Mouse (Mus musculus): ENCODE data around the gene Trak1.
A peak's percentile ranks its signal among the peaks of the same experiment; 100 is the strongest.
"Not testable (repeated sequence)": the region's sequence is repeated elsewhere in the genome, so short reads cannot be mapped to it uniquely, and the experiment has no call there.

The Trak1 gene

DNA sequence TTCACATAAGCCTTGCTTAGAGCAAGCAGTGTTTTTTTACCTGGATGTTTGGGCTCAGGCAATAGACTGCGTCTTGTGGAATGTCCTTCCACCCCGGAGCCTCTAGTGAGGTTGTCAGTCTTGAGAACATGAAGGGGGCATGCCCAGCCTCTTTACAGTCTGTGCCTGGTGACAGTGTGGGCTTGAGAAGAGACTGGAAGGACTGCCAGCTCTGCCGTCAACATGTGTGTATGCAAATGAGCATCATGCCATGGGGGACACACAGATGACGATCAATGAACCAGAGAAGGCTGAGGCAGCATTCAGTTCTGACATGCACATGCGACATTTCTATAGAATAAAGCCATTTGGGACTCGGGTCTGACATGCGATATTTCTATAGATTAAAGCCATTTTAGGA lies 132.3 kb downstream of the Trak1 start:
- DNase-seq (ENCODE audit: low read depth, low spot score), result no peak

DNA sequence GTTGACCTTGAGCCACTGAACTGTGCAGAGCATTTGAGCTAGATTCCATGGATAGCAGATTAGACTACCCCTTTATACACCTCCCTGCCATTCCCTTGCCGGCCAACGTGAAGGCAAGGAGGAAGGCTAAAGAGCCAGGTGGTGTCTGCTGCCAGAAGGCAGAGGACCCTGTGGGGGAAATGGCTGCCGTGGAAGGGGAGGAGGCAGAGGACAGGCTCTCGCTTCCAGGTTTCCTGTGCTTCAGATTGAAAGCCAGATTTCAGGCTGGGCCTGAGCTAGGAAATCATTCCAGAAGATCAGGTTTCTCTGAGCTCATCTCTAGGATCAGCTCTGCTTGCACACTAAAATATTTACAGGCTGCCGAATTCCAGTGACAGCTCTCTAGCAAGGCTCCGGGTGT lies 133.1 kb downstream of the Trak1 start:
- DNase-seq (ENCODE audit: low read depth, low spot score), result no peak

DNA sequence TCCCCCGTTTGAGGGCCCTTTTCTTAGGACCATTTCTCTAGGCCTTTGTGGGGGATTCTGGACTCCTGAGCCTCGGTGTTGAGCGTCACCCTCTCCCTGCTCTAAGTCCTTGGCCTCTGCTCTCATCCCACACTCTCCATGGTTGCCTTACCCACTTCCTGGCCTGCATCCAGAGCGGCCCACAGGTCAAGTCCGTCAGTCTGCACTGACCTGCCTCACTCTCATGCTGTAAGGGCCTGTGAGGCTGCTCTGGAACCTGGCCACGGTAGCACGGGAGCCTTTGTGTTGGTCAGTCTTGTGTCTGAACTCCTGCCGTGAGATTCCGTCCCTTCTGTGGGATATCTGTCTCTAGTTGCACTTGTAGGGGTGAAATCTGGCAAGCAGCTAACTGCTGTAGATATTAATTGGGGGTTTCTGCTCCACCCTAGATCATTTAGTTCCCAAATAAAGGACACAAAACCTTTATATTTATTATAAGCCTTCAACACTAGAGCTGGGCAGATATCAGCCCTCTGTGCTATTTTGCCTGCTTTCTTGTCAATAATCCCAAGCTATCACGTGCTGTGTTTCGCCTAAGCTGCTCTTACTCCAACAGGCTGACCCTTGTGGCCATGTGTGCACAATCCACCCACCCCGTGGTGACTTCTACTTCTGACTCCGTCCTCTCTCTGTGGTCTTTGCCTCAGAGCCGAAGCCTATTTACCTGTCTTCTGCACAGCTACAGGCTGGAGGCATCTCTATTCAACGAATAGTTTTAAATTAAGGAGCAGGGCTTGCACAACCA lies 136.6 kb downstream of the Trak1 start:
- DNase-seq (ENCODE audit: low read depth, low spot score), result no peak

DNA sequence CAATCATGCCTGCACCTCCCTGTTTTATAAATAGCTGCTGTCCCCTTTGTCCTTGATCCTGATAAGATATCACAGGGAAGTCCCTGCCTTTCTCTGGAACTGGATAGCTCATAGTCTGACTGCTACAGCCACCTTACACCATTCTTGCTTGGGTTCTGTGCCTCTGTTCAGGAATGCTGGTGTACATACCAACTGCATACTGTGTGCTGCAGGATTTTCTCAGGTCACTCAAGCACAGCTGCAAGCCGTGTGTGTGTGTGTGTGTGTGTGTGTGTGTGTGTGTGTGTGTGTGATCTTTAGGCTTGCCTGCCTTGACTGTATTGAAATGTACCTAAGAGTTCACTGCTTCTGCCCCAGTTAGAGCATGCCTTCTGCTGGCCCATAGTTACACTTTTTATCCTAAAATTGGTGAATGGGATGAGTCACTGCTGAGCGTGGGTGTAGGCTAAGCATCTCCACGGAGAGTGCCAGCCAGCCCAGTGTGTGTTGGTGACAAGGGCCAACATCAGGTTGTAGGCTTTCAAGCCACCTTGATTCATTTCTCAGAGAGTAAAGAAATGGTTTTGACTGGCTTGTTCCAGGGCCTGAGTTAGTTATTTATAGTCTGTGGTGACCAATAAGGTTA lies 138.1 kb downstream of the Trak1 start:
- DNase-seq (ENCODE audit: low read depth, low spot score), result no peak

DNA sequence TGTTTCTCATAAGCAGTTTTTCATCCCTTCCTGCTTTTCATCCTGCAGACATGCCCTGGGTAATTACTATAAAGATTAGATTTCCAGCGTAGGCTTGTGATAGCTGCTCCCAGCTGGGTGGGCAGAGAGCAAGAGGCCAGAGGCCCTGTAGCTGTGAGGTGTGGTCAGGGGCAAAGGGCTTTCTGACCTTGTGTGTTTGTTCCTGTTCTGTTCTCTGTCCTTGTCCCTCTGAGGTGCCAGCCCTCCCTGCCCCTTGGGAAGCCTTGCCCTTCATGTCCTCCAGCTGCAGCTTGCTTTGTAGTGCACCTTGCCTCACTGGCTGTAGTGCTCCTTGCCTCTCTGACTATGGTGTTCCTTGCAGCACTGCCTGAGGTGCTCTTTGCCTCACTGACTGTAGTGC lies 139.2 kb downstream of the Trak1 start:
- no peak for DNase-seq (ENCODE audit: low read depth, low spot score)

DNA sequence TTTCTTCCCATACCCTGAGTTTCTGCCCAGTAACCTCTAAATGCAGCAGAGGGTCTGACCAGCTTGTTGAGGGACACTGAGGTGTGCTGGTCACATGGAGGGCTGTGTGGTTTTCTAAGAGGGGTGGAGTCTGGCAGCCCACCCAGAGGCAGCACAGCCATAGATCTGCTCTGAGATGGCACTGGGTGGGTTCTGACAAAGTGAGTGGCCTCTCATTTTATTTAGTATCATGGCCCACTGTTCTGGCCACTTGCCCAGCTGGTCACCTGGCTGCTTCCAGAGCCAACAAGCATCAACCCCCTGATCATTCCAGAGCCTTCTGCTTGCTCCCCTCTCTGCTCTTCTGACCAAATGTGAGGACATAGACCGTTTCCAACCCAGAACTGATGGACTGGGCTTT lies 144.8 kb downstream of the Trak1 start:
- no peak for DNase-seq (ENCODE audit: low read depth, low spot score)

DNA sequence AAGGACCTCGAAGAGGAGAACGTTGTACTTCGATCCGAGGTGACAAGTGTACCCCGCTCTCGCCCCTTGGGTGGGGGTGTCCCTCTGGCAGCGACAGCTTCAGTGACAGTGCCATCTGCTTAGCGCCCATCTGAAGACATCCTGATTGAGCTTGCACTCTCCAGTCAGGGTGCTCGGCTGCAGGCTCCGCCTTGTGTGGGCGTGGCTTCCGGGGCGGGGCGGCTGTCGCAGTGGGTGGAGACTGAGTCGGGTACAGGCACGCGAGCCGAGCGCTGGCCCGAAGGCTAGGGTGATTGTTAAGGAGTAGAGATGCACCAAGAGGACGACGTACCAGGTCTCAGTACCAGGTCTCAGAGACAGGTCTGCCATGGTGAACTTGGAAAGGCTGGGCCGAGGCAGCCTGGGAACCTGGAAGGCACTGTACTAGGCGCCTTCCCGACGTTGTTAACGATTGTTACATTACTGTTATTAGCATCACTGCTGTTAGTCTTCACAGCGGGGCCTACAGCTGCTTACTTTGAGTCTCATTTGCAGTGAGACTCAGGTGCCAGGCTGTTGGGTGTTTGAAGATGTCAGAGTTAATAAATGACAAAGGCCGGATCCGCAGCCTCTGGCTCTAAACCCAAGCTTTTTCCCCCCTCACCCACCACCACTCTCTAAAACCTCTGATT lies 146.5 kb downstream of the Trak1 start:
- peak; percentile 61 for DNase-seq (ENCODE audit: low read depth, low spot score)

DNA sequence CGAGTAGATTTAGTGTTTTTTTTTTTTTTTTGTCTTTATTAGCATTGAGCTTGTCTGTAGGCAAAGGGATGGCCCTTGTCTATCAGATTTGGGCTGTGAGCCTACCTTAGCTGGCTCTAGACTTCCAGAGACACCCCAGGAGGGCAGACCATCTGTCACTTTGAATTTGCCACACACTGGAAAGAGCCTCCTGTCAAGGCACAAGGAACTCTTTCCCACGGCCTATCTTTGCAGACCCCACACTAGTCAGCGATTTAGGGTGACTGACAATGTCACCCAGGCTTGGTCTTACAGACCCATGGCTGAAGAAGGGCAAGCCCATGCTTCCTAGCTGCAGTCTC lies 147.0 kb downstream of the Trak1 start:
- no peak for DNase-seq (ENCODE audit: low read depth, low spot score)

DNA sequence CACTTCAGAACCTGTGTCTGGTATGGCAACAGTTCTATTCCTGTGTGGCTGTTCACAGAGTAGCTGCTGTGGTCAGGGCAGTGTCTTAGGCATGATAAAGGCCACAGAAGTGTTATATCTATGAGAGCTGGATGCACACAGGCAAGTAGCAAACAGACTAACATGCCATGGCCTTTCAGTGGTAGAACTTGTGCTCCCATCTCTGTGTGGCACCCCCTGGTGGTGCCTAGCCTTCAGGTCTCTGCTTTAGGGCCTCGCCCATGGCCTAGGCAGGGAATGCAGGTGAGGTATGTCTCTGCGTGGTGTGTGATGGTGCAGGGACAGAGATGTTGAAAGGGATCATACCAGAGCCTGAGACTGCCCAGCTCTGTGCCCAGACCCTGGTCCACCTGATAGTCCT lies 148.1 kb downstream of the Trak1 start:
- DNase-seq (ENCODE audit: low read depth, low spot score), result peak; percentile 13

DNA sequence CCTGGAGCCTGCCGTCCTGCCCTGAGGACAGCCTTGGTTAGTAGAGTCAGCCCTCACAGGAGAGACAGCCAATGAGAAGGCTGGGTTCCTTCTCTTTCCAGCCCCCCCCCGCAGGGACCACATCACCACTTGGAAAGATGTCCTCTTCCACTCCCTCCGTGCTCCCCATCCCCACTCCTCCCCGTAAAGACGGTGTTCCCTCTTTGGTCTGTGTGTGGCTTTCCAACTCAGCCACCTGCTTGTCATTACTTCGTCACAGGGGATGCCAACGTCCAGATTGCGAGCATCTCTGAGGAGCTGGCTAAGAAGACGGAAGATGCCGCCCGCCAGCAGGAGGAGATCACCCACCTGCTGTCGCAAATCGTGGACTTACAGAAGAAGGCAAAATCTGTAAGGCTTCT lies 149.1 kb downstream of the Trak1 start:
- DNase-seq (ENCODE audit: low read depth, low spot score), result no peak

DNA sequence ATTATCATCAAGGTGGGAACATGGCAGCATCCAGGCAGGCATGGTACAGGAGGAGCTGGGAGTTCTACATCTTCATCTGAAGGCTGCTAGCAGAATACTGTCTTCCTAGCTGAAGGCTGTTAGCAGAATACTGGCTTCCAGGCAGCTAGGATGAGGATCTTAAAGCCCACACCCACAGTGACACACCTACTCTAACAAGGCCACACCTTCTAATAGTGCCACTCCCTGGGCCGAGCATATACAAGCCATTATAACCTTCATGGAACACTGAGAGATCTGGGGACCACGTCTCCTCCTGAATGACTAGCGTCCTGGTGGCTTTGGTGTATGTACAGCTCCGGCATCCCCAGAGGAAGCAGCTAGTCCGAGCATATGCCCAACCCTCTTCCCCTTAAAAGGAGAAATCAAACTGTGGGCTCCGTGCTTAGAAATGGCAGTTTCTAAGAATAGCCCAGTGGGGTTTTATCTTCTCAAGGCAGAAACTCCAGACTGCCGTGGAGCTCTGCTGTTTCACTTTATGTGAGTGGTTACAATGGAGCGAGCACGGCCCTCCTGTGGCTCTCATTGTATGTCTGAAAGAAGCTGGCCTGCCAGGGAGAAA lies 155.1 kb downstream of the Trak1 start:
- DNase-seq (ENCODE audit: low read depth, low spot score), result not testable (repeated sequence)

DNA sequence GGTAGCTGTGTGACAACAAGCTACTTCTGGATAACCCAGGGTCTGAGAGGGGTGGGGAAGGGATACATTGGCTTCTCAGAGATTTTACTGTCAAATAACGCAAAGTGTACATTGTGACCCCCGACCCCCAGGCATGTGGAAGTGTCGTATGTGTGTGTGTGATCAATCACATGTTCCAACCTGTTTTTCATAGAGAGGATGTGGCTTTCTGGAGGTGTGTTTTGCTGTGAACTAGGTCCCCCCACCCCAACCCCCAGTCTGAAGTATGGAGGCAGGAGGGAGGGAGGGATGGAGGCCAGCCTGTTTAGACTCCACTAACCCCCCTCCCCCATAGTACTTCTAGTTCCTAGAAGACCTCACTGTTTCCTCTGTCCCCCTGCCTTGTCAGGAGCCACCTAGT lies 157.6 kb downstream of the Trak1 start:
- no peak for DNase-seq (ENCODE audit: low read depth, low spot score)

DNA sequence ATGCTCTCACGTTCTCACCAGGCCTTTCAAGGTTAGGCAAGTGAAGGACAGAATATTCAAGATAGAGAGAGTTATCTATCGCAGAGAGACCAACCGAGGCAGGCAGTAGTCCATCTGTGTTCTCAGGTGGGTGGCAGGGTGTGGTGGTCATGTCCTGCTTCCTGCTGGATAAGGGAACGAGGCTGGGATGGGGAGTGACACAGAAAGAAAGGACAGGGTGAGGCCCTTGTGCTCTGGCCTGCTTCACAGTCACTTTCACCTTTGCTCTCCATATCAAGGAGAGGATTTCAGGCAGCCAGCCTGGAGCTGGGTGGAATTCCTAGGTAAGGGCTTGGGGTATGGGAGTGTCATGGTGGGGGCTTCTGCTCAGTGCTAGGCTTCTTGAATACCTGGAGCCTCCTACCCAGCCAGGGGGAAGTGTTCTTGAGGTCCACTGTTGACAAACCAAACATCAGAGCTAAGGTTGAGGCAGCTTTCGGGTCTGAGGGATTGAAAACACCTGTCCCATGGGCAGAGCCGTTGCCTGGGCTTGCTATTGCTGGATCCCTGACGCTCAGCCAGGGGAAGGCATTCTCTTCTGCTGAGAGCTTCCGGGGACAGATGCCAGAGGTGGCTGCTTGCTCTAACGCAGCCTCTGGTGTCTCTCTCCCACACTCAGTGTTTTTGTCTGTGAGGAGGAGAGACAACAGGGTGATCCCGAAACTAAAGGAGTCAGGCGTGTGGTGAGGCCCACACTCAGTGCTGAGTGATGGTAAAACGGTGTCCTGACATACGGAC lies 159.6 kb downstream of the Trak1 start:
- DNase-seq (ENCODE audit: low read depth, low spot score), result no peak

DNA sequence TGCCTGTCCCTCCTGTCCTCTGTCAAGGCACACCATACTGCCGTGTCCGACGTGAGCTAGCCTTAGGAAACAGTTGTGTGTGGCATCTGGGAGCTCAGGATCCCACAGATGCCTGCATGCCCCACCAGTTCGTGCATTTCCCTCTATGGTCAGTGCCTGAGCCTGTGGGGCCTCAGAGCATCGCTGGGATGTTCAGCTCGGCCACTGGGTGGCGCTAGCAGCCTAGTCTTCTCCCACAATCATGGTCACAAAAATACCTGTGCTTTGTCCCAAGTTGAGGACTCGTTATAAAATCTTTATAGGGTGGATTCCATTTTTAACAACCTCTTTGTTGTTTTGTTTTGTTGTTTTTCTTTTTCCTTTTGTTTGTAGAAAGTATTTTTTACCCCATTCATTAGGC lies 161.2 kb downstream of the Trak1 start:
- DNase-seq (ENCODE audit: low read depth, low spot score), result peak; percentile 56

DNA sequence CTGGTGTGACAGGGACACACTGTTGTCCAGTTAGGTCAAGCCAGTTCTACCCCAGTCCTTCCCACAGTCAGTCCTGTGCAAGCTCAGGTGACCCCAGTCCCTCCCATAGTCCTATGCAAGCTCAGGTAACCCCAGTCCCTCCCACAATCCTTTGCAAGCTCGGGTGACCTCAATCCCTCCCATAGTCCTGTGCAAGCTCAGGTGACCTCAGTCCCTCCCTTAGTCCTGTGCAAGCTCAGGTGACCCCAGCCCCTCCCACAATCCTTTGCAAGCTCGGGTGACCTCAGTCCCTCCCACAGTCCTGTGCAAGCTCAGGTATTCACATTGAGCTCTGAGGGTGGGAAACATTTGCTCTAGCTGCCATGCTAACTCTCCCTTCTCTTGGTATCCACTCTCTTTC lies 162.6 kb downstream of the Trak1 start:
- DNase-seq (ENCODE audit: low read depth, low spot score), result no peak

DNA sequence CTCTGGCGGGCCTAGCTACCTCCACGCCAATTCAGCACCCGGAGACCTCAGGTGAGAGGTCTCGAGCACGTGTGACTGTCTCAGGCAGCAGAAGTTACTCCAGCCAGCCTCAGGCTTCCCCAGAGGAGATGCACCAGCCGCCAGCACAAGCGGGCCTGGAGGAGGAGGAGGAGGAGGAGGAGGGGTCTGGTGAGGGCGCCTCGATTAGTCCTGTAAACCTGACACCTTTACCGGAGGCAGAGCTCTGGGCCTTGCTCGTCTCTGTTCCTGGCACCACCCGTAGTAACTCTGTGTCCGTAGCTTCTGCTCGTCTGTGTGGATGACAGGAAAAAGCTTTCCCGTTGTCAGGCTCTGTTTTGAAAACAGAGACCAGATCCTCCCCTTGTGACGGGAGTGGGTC lies 163.2 kb downstream of the Trak1 start:
- DNase-seq (ENCODE audit: low read depth, low spot score), result no peak

DNA sequence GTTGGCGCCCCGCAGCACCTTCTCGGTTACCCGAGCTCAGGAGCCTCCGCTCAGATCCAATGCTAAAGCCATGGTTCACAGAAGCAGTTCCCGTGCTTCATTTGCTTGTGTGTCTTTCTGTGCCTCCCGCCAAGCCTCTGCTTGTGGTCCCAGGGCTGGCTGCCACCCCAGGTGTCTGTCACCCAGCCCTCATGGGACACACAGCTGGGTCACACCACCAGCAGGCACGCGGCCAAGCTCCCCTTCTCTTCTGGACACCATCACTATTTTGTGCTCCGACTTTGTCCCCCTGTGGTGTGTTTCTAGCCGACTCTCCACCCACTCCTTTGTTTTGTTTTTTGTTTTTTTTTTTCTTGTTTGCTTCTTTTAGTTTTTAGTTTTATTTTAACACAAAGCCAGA lies 170.2 kb downstream of the Trak1 start:
- DNase-seq (ENCODE audit: low read depth, low spot score), result no peak

DNA sequence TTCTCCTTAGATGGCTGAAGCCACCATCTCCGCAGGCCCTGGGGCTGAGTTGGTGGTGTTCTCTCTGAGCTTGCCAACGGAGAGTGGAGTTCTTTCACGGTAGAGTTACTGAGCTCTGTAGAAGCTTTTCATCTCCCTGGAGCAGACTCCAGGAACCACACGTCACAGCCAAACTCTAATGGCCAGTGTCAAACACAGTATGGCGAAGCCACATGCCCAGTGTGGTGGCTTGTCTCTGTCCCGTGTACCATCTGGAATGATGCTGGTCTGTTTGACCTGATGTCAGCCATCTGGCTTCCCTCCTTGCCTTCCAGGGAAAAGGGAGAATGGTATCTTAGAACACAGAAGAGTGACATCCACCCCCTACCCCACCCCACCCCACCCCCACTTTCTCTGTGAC lies 172.4 kb downstream of the Trak1 start:
- DNase-seq (ENCODE audit: low read depth, low spot score), result no peak

DNA sequence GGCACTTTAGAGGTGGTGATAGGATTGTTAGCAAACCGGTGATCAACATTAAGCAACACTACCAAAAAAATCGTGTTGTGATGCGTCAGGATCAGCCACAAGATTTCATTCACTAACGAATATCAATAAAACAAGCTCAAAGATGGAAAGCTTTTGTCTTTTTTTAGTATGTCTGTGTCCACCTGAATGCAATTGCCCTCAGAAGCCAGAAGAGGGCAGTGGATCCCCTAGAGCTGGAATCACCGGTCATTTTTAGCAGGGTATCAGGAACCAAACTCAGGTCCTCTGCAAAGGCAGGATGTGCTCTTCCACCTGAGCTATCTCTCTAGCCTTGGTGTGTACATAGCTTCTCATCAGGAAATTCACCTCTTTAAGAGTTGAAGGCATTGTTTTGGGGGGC lies 177.5 kb downstream of the Trak1 start:
- DNase-seq (ENCODE audit: low read depth, low spot score), result peak; percentile 23

DNA sequence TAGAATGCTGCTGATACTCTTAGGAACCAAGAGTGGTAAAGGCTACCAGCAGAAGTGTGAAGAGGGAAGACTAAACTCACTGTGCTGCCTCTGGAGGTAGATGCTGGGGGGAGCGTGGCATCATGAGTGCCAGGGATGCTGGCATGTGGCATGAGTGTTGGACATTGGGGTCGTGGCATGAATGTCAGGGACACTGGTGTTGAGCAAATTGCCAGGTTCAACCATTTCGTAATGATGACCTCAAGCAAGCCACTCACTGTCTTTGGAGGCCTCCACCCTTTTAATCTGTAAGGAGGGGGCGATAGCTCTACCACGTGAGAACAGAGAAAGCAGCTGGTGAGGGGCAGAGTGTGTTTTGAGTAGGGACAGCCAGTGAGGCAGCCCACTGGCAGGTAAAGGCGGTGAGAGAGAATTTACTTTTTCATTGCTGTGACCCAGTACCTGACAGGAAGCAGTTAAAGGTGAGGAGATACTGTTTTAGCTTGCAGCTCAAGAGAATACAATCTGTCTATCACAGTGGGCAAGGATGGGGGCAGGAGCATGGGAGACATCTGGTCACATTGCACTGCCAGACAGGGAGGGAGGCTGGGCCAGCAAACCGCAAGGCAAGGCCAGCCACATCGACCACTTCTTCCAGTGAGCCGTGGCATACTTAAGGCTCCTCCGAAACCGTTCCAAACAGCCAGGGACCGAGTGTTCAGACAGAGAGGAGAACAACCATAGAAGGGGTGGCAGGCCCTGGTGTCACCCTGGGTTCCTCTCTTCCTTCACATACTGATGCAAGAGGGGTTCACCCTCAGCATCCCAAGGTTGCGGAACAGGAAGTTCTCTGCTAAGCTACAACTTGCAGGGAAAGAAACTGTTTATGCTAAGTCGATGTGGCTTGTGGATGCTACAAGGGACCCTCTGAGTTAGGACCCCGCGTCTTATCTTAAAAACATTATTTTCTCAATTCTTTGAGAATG lies 178.5 kb downstream of the Trak1 start:
- DNase-seq (ENCODE audit: low read depth, low spot score), result no peak
